Mouse (Mus musculus) midbrain, embryonic 11.5 days (tissue): Measurements from ENCODE around the gene Csad. TPM values are rescaled to one million over a fixed set of nuclear protein-coding genes. Genes with fewer than 3 reads are reported as not detected.
"Not testable (repeated sequence)": the region's sequence is repeated elsewhere in the genome, so short reads cannot be mapped to it uniquely, and the experiment has no call there.

ENCODE experiments used
- ATAC-seq: fragments of 200-750 bp; cut with Nextera tagmentation; 2 replicates; pipeline ENCODE4 v1.8.0; 2017; ENCODE audit warnings: moderate TSS enrichment, moderate library complexity; ENCODE audit not compliant: low FRiP score
- DNase-seq: peaks from one replicate; pipeline ENCODE4 v3.0.0; 2015; ENCODE audit warnings: low spot score; ENCODE audit errors: missing footprints
- H3K27ac ChIP-seq: fragments of 300-500 bp; sonication (generic); 2 replicates; pipeline ENCODE4 v1.5.1; 2014; ENCODE audit warnings: low read depth, low read length
- H3K27me3 ChIP-seq: fragments of 300-500 bp; sonication (generic); 2 replicates; pipeline ENCODE4 v1.6.1; 2014; ENCODE audit warnings: mild to moderate bottlenecking, low read length, moderate library complexity, mixed read lengths; ENCODE audit not compliant: control insufficient read depth, insufficient read depth
- H3K36me3 ChIP-seq: fragments of 300-500 bp; sonication (generic); 2 replicates; pipeline ENCODE4 v1.6.1; 2014; ENCODE audit warnings: mild to moderate bottlenecking, low read length, moderate library complexity, mixed read lengths; ENCODE audit not compliant: control insufficient read depth, insufficient read depth
- H3K4me1 ChIP-seq: fragments of 300-500 bp; sonication (generic); 2 replicates; pipeline ENCODE4 v1.6.1; 2014; ENCODE audit warnings: low read length; ENCODE audit not compliant: control insufficient read depth, insufficient read depth
- H3K4me2 ChIP-seq: fragments of 300-500 bp; sonication (generic); 2 replicates; pipeline ENCODE4 v1.6.1; 2014; ENCODE audit warnings: mild to moderate bottlenecking, moderate library complexity
- H3K4me3 ChIP-seq: fragments of 300-500 bp; sonication (generic); 2 replicates; pipeline ENCODE4 v1.5.1; 2014; ENCODE audit warnings: low read depth, low read length
- H3K9ac ChIP-seq: fragments of 300-500 bp; sonication (generic); 2 replicates; pipeline ENCODE4 v1.6.1; 2014; ENCODE audit warnings: low read length
- H3K9me3 ChIP-seq: fragments of 300-500 bp; sonication (generic); 2 replicates; pipeline ENCODE4 v1.6.1; 2016; ENCODE audit warnings: low read length; ENCODE audit not compliant: control insufficient read depth
- WGBS: fragments of 180-500 bp; shearing (Covaris S2); extraction: QIAGEN DNeasy Blood & Tissue Kit; methylation state at CpG from one replicate; pipeline ENCODE4 v1.1.7; 2014; 5-methylcytosine and 5-hydroxymethylcytosine counted together
- polyA plus RNA-seq: library from polyadenylated mRNA; unstranded; fragments of >200 nt; fragmentation: Nextera tagmentation; extraction: Ambion mirVana; gene quantifications from 2 replicates; pipeline ENCODE4 v1.2.1, GENCODE M21; 2014

Csad gene
- polyA plus RNA-seq, 1 experiment from 2014 or later: 25.9 TPM

DNA sequence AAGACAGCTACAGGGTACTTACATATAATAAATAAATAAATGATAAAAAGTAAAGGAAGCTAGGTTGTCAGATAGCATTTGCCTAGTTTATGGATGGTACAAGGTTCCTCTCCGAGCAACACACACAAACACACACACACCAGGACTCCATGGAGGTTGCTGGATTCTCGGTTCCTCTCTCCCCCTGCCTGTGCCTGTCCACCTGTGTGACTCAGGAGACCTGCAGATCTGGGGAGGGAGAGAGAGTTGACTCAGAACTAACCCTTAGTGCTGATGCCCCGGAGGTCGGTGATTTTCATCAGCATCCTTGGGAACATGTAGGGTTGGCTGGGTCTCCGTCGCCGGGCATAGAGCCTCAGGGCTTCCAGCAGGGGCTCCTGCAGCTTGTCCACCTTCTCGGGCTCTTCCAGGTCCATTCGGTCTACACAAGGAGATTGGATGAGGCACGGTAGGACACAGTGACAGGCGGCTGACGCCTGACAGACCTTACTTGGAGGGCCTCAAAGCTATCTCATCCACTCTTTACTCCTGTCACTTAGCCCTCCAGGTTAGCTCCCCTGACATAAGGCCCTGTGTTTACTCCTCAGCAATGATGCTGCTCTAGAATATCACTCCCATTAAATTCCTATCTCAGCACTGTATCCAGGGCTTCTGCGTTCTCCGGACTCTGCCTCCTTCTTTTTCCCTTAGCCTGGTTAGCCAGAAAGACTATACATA lies 34.2 kb upstream of the Csad start:
- Histone ChIP-seq H3K27ac (no peak overlapping the region), H3K4me3 (no peak overlapping the region), H3K4me1 (peaks cover 17% of the 10 kb centered on the region), H3K27me3 (peaks cover 14% of the 10 kb centered on the region), H3K9me3 (no peaks in the 10 kb centered on the region), H3K4me2 (no peak overlapping the region), H3K9ac (no peak overlapping the region), H3K36me3 (no peaks in the 10 kb centered on the region)
- ATAC-seq: no peak
- WGBS: 86% methylated on average over 14 of the region's 14 CpGs
- no peak for DNase-seq

DNA sequence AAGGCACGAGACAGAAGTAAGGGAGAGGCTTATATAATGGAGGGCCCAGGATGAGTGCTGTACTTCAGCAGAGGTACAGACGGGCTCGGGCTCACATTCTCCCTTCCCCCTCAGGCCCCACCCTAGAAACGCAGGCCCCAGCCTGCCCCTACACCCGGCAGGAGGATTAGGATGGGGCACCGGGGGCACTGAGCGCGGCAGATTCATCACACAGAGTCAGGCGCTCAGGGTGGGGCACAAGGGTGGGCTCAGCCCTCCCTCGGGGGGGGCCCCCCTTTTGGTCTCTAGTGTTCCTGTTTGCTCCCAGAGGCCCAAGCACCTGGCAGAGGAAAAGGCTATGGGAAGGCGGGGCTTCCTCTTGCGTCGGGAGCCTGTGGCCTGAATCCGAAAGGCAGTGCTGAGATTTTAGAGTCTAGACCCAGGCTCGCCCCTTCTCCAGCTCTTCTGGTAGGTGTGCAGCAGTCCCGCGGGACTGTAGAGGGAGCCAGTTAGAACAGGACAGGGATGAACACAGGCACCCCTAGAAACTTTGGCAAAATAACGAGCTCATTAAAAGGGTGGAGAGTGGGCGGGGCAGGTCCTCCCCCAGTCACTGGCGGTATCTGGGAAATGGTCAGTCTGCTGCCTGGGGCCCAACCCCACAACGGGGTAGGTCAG lies 31.0 kb upstream of the Csad start:
- peaks cover 13% of the 10 kb centered on the region for H3K4me1 ChIP-seq
- WGBS: 22% methylated on average over 21 of the region's 21 CpGs
- ATAC-seq: peak; percentile 49
- H3K4me3 ChIP-seq: no peak overlapping the region
- H3K9me3 ChIP-seq: no peaks in the 10 kb centered on the region
- DNase-seq: no peak
- H3K9ac ChIP-seq: peak overlapping the region; percentile 58
- peak overlapping the region; percentile 33 for H3K4me2 ChIP-seq
- H3K27me3 ChIP-seq: no peaks in the 10 kb centered on the region
- no peaks in the 10 kb centered on the region for H3K36me3 ChIP-seq
- no peak overlapping the region for H3K27ac ChIP-seq

- ATAC-seq (no peak), DNase-seq (no peak)
- Histone ChIP-seq H3K4me2 (no peak overlapping the region), H3K27me3 (no peaks in the 10 kb centered on the region), H3K9me3 (no peaks in the 10 kb centered on the region), H3K4me3 (no peak overlapping the region), H3K27ac (no peak overlapping the region), H3K36me3 (no peaks in the 10 kb centered on the region), H3K9ac (no peak overlapping the region), H3K4me1 (peaks cover 13% of the 10 kb centered on the region)
- 11% methylated on average over 2 of the region's 2 CpGs for WGBS
Measured at GRCm38 (mm10) chr15:102233896-102234295, 29.4 kb upstream of the Csad start.

- H3K4me2 ChIP-seq: no peak overlapping the region
- no peak for ATAC-seq
- no peak overlapping the region for H3K4me3 ChIP-seq
- H3K36me3 ChIP-seq: no peaks in the 10 kb centered on the region
- peaks cover 13% of the 10 kb centered on the region for H3K4me1 ChIP-seq
- H3K27me3 ChIP-seq: no peaks in the 10 kb centered on the region
- no peaks in the 10 kb centered on the region for H3K9me3 ChIP-seq
- no peak overlapping the region for H3K27ac ChIP-seq
- DNase-seq: no peak
- WGBS: 90% methylated on average over 7 of the region's 7 CpGs
- H3K9ac ChIP-seq: no peak overlapping the region
Measured at GRCm38 (mm10) chr15:102232764-102233163, 28.2 kb upstream of the Csad start.

DNA sequence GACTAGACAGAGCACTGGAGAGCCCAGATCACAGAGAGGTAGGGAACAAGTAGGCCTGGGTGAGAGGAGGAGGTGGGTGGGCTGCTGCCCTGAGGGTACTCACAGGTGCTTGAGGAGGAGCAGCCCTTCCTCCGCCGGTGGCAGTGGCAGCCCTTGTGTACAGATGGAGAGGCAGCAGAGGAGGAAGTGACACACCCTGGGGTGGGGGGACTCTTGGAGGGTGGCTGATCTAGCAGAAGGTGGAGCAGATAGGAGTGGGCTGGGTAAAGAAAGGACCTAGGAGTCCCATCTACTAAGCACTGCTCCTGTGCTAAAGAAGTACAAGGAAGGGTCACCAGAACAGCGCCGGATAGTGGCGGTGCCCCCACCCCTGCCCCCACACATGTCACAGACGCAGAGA lies 27.2 kb upstream of the Csad start, which contains the start of gene Itgb7:
TSS of gene Itgb7 (minus strand) at position 197 of the 400 bp plus-strand sequence.
- Histone ChIP-seq H3K9ac (no peak within 1 kb of the TSS), H3K9me3 (no peaks in the 10 kb centered on the region), H3K27ac (no peak within 1 kb of the TSS), H3K27me3 (no peaks in the 10 kb centered on the region), H3K4me2 (no peak within 1 kb of the TSS), H3K36me3 (no peaks in the 10 kb centered on the region), H3K4me3 (no peak within 1 kb of the TSS), H3K4me1 (peaks cover 13% of the 10 kb centered on the region)
- ATAC-seq (no peak), DNase-seq (no peak)
- 58% methylated on average over 6 of the region's 6 CpGs for WGBS

GRCm38 (mm10) chr15:102230408-102231321 lies 26.1 kb upstream of the Csad start:
- DNase-seq (no peak), ATAC-seq (no peak)
- 88% methylated on average over 17 of the region's 17 CpGs for WGBS

DNA sequence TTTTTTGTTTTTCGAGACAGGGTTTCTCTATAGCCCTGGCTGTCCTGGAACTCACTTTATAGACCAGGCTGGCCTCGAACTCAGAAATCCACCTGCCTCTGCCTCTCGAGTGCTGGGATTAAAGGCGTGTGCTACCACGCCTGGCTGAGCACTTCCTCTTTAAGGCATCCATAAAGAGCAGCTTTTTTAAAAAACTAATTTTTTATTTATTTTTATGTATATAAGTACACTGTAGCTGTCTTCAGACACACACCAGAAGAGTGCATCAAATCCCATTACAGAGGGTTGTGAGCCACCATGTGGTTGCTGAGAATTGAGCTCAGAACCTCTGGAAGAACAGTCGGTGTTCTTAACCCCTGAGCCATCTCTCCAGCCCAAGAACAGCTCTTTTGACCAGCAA lies 21.1 kb upstream of the Csad start:
- not testable (repeated sequence) for ATAC-seq, H3K4me3 ChIP-seq, H3K9me3 ChIP-seq, H3K9ac ChIP-seq, H3K27ac ChIP-seq, H3K36me3 ChIP-seq, H3K4me2 ChIP-seq, H3K4me1 ChIP-seq
- DNase-seq: peak; percentile 68
- H3K27me3 ChIP-seq: peaks cover 18% of the 10 kb centered on the region
- WGBS: 72% methylated on average over 6 of the region's 6 CpGs

More at GRCm38 (mm10) chr15:102230408-102231321, 26.1 kb upstream of the Csad start:
- Histone ChIP-seq H3K27ac (no peak overlapping the region), H3K4me1 (peaks cover 10% of the 10 kb centered on the region), H3K4me2 (no peak overlapping the region), H3K36me3 (no peaks in the 10 kb centered on the region), H3K27me3 (no peaks in the 10 kb centered on the region), H3K9ac (no peak overlapping the region), H3K9me3 (no peaks in the 10 kb centered on the region), H3K4me3 (no peak overlapping the region)

- DNase-seq (peak; percentile 94), ATAC-seq (no peak)
- Histone ChIP-seq H3K27ac (no peak overlapping the region), H3K36me3 (no peaks in the 10 kb centered on the region), H3K4me2 (peak overlapping the region; percentile 68), H3K4me3 (peak overlapping the region; percentile 32), H3K9me3 (no peaks in the 10 kb centered on the region), H3K4me1 (no peaks in the 10 kb centered on the region; the same call in 1 of the 2 replicates), H3K9ac (peak overlapping the region; percentile 2), H3K27me3 (peaks cover 18% of the 10 kb centered on the region)
- WGBS: 20% methylated on average over 21 of the region's 21 CpGs
Measured at GRCm38 (mm10) chr15:102224992-102225617, 20.6 kb upstream of the Csad start.
